In genomic region chr5:113976597-113976996, GRCm38 (mm10) we compare ENCODE assay signal across 22 mouse cellular contexts. TPM values are rescaled to one million over a fixed set of nuclear protein-coding genes. Genes with fewer than 3 reads are reported as not detected.
DNase-seq lines count a peak whose midpoint lies in the region; ATAC-seq and TF ChIP-seq lines count a peak whose summit lies in the region.
"Had no signal": no experiment of that assay in that cellular context is flagged by ENCODE, and none has a peak within 500 bp of the region (broad histone marks: within the 10 kb centered on the region; RNA-seq: fewer than 3 reads in every experiment).

No protein-coding gene starts in this region.

- peak overlapping the region; percentile 26; the same call in 1 of the 2 replicates for H3K27ac ChIP-seq in heart, adult 2 months
- H3K27ac ChIP-seq in lung, embryonic 14.5 days (ENCODE audit: low read depth): peak overlapping the region; percentile 48
- H3K27ac ChIP-seq in liver, embryonic 14.5 days: peak overlapping the region; percentile 90
- H3K27ac ChIP-seq: forebrain, embryonic 15.5 days; hindbrain, embryonic 15.5 days; midbrain, embryonic 13.5 days; neural tube, embryonic 15.5 days had no signal

- no peak overlapping the region for H3K4me3 ChIP-seq in heart, adult 2 months
- H3K4me3 ChIP-seq in lung, embryonic 14.5 days (ENCODE audit: low read depth, low read length): no peak overlapping the region
- no peak overlapping the region for H3K4me3 ChIP-seq in liver, embryonic 14.5 days (ENCODE audit: insufficient read depth in 1 of 2, low read depth in 2 of 2, low read length in 2 of 2)
- H3K4me3 ChIP-seq: embryonic facial prominence, embryonic 15.5 days; forebrain, embryonic 15.5 days; hindbrain, embryonic 15.5 days; midbrain, embryonic 13.5 days; myocyte; neural tube, embryonic 15.5 days had no signal

- H3K79me2 ChIP-seq in heart, adult 2 months (replicated peaks; ENCODE audit: control insufficient read depth, insufficient read depth, low read length): peaks cover 3% of the 10 kb centered on the region; the same call in 1 of the 2 replicates

- H3K36me3 ChIP-seq in heart, adult 2 months (ENCODE audit: control insufficient read depth, insufficient read depth, low read length): peaks cover 2% of the 10 kb centered on the region; the same call in 1 of the 2 replicates
- peaks cover 17% of the 10 kb centered on the region for H3K36me3 ChIP-seq in lung, embryonic 14.5 days (ENCODE audit: insufficient read depth)
- H3K36me3 ChIP-seq in liver, embryonic 14.5 days (replicated peaks; ENCODE audit: control insufficient read depth, insufficient read depth, low read depth): peaks cover 2% of the 10 kb centered on the region
- H3K36me3 ChIP-seq: forebrain, embryonic 15.5 days; hindbrain, embryonic 15.5 days; neural tube, embryonic 15.5 days had no signal

- H3K9me3 ChIP-seq in lung, embryonic 14.5 days (ENCODE audit: low read depth, low read length): no peaks in the 10 kb centered on the region
- H3K9me3 ChIP-seq in liver, embryonic 14.5 days (ENCODE audit: control insufficient read depth, low read length): no peaks in the 10 kb centered on the region
- H3K9me3 ChIP-seq: embryonic facial prominence, embryonic 15.5 days; forebrain, embryonic 15.5 days; hindbrain, embryonic 15.5 days; midbrain, embryonic 13.5 days; neural tube, embryonic 15.5 days had no signal

- no peak for ATAC-seq in lung, embryonic 14.5 days (ENCODE audit: insufficient read depth)
- no peak for ATAC-seq in liver, embryonic 14.5 days (ENCODE audit: insufficient read depth)
- ATAC-seq: forebrain, embryonic 15.5 days; intestine, postnatal 0 days; midbrain, embryonic 13.5 days had no signal

- TF ChIP-seq POLR2A in heart, adult 2 months (IDR thresholded peaks at IDR 0.05; ENCODE audit: insufficient read depth, low read depth, low read length): no peak

- TF ChIP-seq EP300 in heart, adult 2 months (IDR thresholded peaks at IDR 0.05; ENCODE audit: insufficient read depth, low read depth, low read length): no peak
- TF ChIP-seq EP300 in liver, embryonic 14.5 days (IDR thresholded peaks at IDR 0.05; ENCODE audit: low read depth): no peak

- H3K4me1 ChIP-seq in heart, adult 2 months (ENCODE audit: control insufficient read depth, insufficient read depth, low read length): peaks cover 42% of the 10 kb centered on the region
- peaks cover 29% of the 10 kb centered on the region for H3K4me1 ChIP-seq in lung, embryonic 14.5 days (ENCODE audit: insufficient read depth)
- peaks cover 87 to 94% of the 10 kb centered on the region in 2 experiments for H3K4me1 ChIP-seq in liver, embryonic 14.5 days (replicated peaks; ENCODE audit: control insufficient read depth in 2 of 2, insufficient read depth in 2 of 2, low read length in 1 of 2)

- no peaks in the 10 kb centered on the region for H3K27me3 ChIP-seq in heart, adult 2 months (ENCODE audit: control insufficient read depth, insufficient read depth, low read length)
- H3K27me3 ChIP-seq in lung, embryonic 14.5 days (ENCODE audit: insufficient read depth, low read length): no peaks in the 10 kb centered on the region
- no peaks in the 10 kb centered on the region for H3K27me3 ChIP-seq in liver, embryonic 14.5 days (ENCODE audit: control insufficient read depth, insufficient read depth, low read length)
- H3K27me3 ChIP-seq: embryonic facial prominence, embryonic 15.5 days; forebrain, embryonic 15.5 days; hindbrain, embryonic 15.5 days; midbrain, embryonic 13.5 days; neural tube, embryonic 15.5 days had no signal

- 82% methylated on average over 8 of the region's 8 CpGs for WGBS in heart, adult 2 months
- WGBS in lung, embryonic 14.5 days: 59% methylated on average over 8 of the region's 8 CpGs
- WGBS in liver, embryonic 14.5 days (ENCODE audit: insufficient replicate concordance): 88% methylated on average over 8 of the region's 8 CpGs

- no peak overlapping the region for H3K4me2 ChIP-seq in lung, embryonic 14.5 days
- H3K4me2 ChIP-seq in liver, embryonic 14.5 days (ENCODE audit: low read depth): peak overlapping the region; percentile 79
- H3K4me2 ChIP-seq: embryonic facial prominence, embryonic 15.5 days; forebrain, embryonic 15.5 days; hindbrain, embryonic 15.5 days; midbrain, embryonic 13.5 days; neural tube, embryonic 15.5 days had no signal

- intact Hi-C loops in heart, adult 2 months (cut with DNase I): no loop called here

- no peak for DNase-seq in heart, adult 2 months
- DNase-seq in heart, adult 9 months (ENCODE audit: low spot score in 2 of 2): no peak
- DNase-seq in lung, embryonic 14.5 days: peak; percentile 31
- DNase-seq in lung, postnatal 25 days (ENCODE audit: low spot score): no peak
- no peak for DNase-seq in liver, embryonic 14.5 days (ENCODE audit: low read depth in 3 of 3, low spot score in 3 of 3)
- no peak for DNase-seq in cerebellum, postnatal 10 days
- DNase-seq in right cerebral cortex, postnatal 10 days (ENCODE audit: low spot score in 2 of 2): no peak
- DNase-seq: B cell, adult 2 months; right cerebral cortex, postnatal 4 days; thymus, postnatal 4 days had no signal

- no peak for TF ChIP-seq CTCF in heart, adult 2 months (IDR thresholded peaks at IDR 0.05)
- no peak for TF ChIP-seq CTCF in lung, embryonic 14.5 days (IDR thresholded peaks at IDR 0.05; ENCODE audit: low read depth)
- no peak for TF ChIP-seq CTCF in liver, embryonic 14.5 days (IDR thresholded peaks at IDR 0.05; ENCODE audit: low read depth)

- H3K9ac ChIP-seq in heart, adult 2 months (ENCODE audit: low read depth, low read length): no peak overlapping the region
- H3K9ac ChIP-seq in lung, embryonic 14.5 days: no peak overlapping the region
- H3K9ac ChIP-seq in liver, embryonic 14.5 days (replicated peaks): peak overlapping the region; percentile 52; the same call in 1 of the 2 replicates
- H3K9ac ChIP-seq: embryonic facial prominence, embryonic 15.5 days; forebrain, embryonic 15.5 days; hindbrain, embryonic 15.5 days; midbrain, embryonic 13.5 days; neural tube, embryonic 15.5 days had no signal

RNA-seq across cellular contexts. Expression of gene Ssh1, which starts 17.1 kb away (rescaled TPM):
- 10 to 100 TPM; 13.4 to 15.2 TPM for total RNA-seq in heart, adult 2 months (2021)
- polyA plus RNA-seq in heart, adult 2 months (2012; rRNA removed): 7.4 and 9.8 TPM in 2 replicates
- 25.0 and 29.9 TPM in 2 replicates for polyA plus RNA-seq in lung, embryonic 14.5 days (2014; fragmentation: Nextera tagmentation; extraction: Ambion mirVana)
- polyA plus RNA-seq in liver, embryonic 14.5 days (2012; rRNA removed): 4.8 and 4.9 TPM in 2 replicates
- 6.7 TPM in 2 replicates for polyA plus RNA-seq in liver, embryonic 14.5 days (2014; fragmentation: Nextera tagmentation; extraction: Ambion mirVana)

RNA-seq across cellular contexts. Expression of gene Dao, which starts 26.9 kb away (rescaled TPM):
- total RNA-seq in heart, adult 2 months (2021): not detected
- not detected in 2 replicates for polyA plus RNA-seq in heart, adult 2 months (2012; rRNA removed)
- not detected in 2 replicates for polyA plus RNA-seq in lung, embryonic 14.5 days (2014; fragmentation: Nextera tagmentation; extraction: Ambion mirVana)
- not detected in 2 replicates for polyA plus RNA-seq in liver, embryonic 14.5 days (2012; rRNA removed)
- not detected in 2 replicates for polyA plus RNA-seq in liver, embryonic 14.5 days (2014; fragmentation: Nextera tagmentation; extraction: Ambion mirVana)
- total RNA-seq: adrenal gland, postnatal 25 days; granulocyte monocyte progenitor cell, adult 5-6 weeks; heart, postnatal 10 days; layer of hippocampus, adult 18-20 months; left cerebral cortex, postnatal 36 days had no signal
- polyA plus RNA-seq: embryonic facial prominence, embryonic 15.5 days; forebrain, embryonic 15.5 days; midbrain, embryonic 13.5 days; myocyte; neural tube, embryonic 15.5 days had no signal

Comparison
In these comparisons a context has a peak if more than half of its experiments do, and no peak if none do; other contexts are left out.
1. H3K27ac ChIP-seq: peak in every context shown above with its lines; median percentile 90 in liver, embryonic 14.5 days; 48 in lung, embryonic 14.5 days; 26 in heart, adult 2 months.